Mouse (Mus musculus) liver, embryonic 12.5 days (tissue): Measurements from ENCODE around the gene Prdx2. TPM values are rescaled to one million over a fixed set of nuclear protein-coding genes. Genes with fewer than 3 reads are reported as not detected.
A peak's percentile ranks its signal among the peaks of the same experiment; 100 is the strongest.

ENCODE experiments used
- ATAC-seq: fragments of 200-750 bp; cut with Nextera tagmentation; 2 replicates; pipeline ENCODE4 v1.8.0; 2017; ENCODE audit warnings: moderate number of reproducible peaks, mild to moderate bottlenecking, moderate library complexity
- H3K27ac ChIP-seq: fragments of 300-500 bp; sonication (generic); 2 replicates; pipeline ENCODE4 v1.5.1; 2016; ENCODE audit warnings: mild to moderate bottlenecking
- H3K27me3 ChIP-seq: fragments of 300-500 bp; sonication (generic); replicated peaks from 2 replicates; pipeline ENCODE4 v1.6.1; 2016; ENCODE audit warnings: mild to moderate bottlenecking, moderate library complexity
- H3K36me3 ChIP-seq: fragments of 300-500 bp; sonication (generic); 2 replicates; pipeline ENCODE4 v1.6.1; 2016; ENCODE audit warnings: mild to moderate bottlenecking, moderate library complexity
- H3K4me1 ChIP-seq: fragments of 300-500 bp; sonication (generic); 2 replicates; pipeline ENCODE4 v1.6.1; 2016
- H3K4me2 ChIP-seq: fragments of 300-500 bp; sonication (generic); 2 replicates; pipeline ENCODE4 v1.6.1; 2016; ENCODE audit warnings: mild to moderate bottlenecking, moderate library complexity
- H3K4me3 ChIP-seq: fragments of 300-500 bp; sonication (generic); 2 replicates; pipeline ENCODE4 v1.5.1; 2016; ENCODE audit warnings: mild to moderate bottlenecking, moderate library complexity
- H3K9ac ChIP-seq: fragments of 300-500 bp; sonication (generic); 2 replicates; pipeline ENCODE4 v1.6.1; 2016; ENCODE audit warnings: mild to moderate bottlenecking, moderate library complexity
- H3K9me3 ChIP-seq: fragments of 300-500 bp; sonication (generic); replicated peaks from 2 replicates; pipeline ENCODE4 v1.6.1; 2016; ENCODE audit warnings: mild to moderate bottlenecking, moderate library complexity
- WGBS: fragments of 180-500 bp; shearing (Covaris S2); methylation state at CpG from one replicate; pipeline ENCODE4 v1.1.7; 2016; ENCODE audit not compliant: insufficient replicate concordance; 5-methylcytosine and 5-hydroxymethylcytosine counted together
- polyA plus RNA-seq: library from polyadenylated mRNA; unstranded; fragments of >200 nt; fragmentation: Nextera tagmentation; extraction: Ambion mirVana; gene quantifications from 2 replicates; pipeline ENCODE4 v1.2.1, GENCODE M21; 2016

Gene Prdx2
- polyA plus RNA-seq, 1 experiment from 2014 or later, result 1,895 TPM

DNA sequence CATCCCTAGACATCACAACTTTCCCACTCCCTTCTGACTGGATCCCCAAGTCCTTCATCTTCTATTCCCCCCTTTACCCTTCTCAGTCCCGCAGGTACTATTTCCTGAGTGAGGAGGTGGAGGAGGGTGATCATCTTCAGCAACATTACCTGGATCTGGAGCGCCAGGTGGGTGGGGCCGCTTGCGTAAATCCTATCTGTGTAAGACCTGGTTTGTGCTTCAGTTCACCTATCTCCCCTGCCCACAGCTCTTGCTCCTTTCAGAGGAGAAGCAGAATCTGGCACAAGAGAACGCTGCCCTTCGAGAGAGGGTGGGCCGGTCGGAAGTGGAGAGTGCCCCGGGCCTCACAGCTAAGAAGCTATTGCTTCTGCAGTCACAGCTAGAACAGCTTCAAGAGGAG lies 25.0 kb downstream of the Prdx2 start:
- Histone ChIP-seq H3K9ac (no peak overlapping the region), H3K9me3 (no peaks in the 10 kb centered on the region)

DNA sequence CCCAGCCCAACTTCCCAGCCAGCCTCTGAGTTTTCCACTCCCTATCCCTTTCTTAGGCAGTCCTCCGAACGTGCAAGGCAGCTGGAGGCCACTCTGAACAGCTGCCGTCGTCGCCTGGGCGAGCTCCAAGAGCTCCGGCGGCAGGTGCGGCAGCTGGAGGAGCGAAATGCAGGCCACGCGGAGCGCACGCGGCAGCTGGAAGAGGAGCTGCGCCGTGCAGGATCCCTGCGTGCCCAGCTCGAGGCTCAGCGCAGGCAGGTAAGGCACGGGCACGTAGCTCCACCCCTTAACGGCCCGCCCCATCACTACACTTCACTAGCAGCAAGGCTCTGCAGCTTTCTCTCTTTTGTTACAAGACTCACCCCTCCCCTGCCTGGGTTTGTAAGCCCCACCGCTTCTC lies 26.3 kb downstream of the Prdx2 start:
- peaks cover 13% of the 10 kb centered on the region for H3K36me3 ChIP-seq
- no peak overlapping the region for H3K4me3 ChIP-seq
- no peak overlapping the region for H3K9ac ChIP-seq
- H3K4me1 ChIP-seq, result peaks cover 31% of the 10 kb centered on the region
- ATAC-seq, result no peak
- peaks cover 17% of the 10 kb centered on the region for H3K27me3 ChIP-seq
- H3K4me2 ChIP-seq, result no peak overlapping the region
- no peaks in the 10 kb centered on the region for H3K9me3 ChIP-seq
- no peak overlapping the region for H3K27ac ChIP-seq
- 47% methylated on average over 25 of the region's 25 CpGs for WGBS

More for the DNA sequence above, 25.0 kb downstream of the Prdx2 start:
- Histone ChIP-seq H3K27me3 (peaks cover 17% of the 10 kb centered on the region), H3K27ac (no peak overlapping the region), H3K4me2 (no peak overlapping the region), H3K36me3 (peaks cover 13% of the 10 kb centered on the region), H3K4me1 (peaks cover 35% of the 10 kb centered on the region), H3K4me3 (no peak overlapping the region)
- WGBS, result 88% methylated on average over 9 of the region's 9 CpGs
- ATAC-seq, result no peak

GRCm38 (mm10) chr8:84996978-84997377 lies 27.6 kb downstream of the Prdx2 start:
- ATAC-seq, result no peak
- Histone ChIP-seq H3K9ac (no peak overlapping the region), H3K27ac (no peak overlapping the region), H3K27me3 (peaks cover 17% of the 10 kb centered on the region), H3K4me2 (no peak overlapping the region), H3K4me3 (no peak overlapping the region), H3K36me3 (peaks cover 13% of the 10 kb centered on the region), H3K4me1 (peaks cover 21% of the 10 kb centered on the region), H3K9me3 (no peaks in the 10 kb centered on the region)
- 83% methylated on average over 5 of the region's 5 CpGs for WGBS

DNA sequence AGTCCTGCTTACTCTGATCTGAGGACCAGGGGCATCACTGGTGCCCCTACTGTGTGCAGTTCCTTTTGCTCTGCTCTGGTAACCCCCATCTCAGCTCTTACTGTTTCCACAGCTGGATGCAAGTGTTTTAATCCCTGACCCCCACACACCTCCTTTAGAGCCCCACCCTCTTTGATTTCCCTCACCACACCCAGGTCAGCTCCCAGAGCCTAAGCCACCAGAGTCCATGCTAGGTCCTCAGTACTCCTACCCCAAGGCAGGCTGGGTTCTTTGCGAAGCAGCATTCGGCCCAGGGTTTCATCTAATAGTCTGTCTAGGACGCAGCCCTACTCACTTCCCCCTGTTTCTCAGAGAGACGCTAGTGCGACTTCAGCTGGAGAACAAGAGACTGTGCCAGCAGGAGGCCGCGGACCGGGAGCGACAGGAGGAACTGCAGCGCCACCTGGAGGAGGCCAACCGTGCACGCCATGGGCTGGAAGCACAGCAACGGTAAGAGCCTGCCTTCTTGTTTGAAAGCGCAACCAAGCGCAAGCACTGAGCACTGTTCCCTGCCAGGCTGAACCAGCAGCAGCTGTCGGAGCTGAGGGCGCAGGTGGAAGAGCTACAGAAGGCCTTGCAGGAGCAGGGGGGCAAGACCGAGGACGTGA lies 28.4 kb downstream of the Prdx2 start:
- peak overlapping the region; percentile 39 for H3K4me2 ChIP-seq
- H3K4me3 ChIP-seq, result no peak overlapping the region
- H3K27me3 ChIP-seq, result peaks cover 17% of the 10 kb centered on the region
- H3K9ac ChIP-seq, result no peak overlapping the region
- ATAC-seq, result peak; percentile 76
- no peaks in the 10 kb centered on the region for H3K9me3 ChIP-seq
- H3K36me3 ChIP-seq, result peaks cover 15% of the 10 kb centered on the region
- no peak overlapping the region for H3K27ac ChIP-seq
- 8% methylated on average over 19 of the region's 19 CpGs for WGBS
- H3K4me1 ChIP-seq, result peaks cover 26% of the 10 kb centered on the region

DNA sequence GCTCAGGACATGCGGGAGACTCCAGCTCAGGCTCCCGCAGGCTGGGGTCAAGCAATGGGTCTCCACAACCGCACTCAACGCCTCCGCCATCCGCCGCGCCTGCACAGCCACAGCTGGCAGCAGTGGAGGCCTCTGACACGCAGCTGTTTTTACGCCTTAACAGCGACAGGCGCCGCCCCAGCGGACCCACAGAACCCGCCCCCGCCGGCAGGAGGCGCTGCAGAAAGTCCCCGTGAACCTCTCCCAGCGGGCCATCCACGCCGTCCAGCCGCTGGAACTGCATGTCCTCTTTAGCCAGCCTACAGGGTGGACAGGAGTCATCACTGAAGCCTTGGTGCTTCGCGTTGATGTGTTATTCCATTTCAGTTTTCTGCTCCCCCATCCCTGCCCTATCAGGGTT lies 38.3 kb downstream of the Prdx2 start:
- H3K9me3 ChIP-seq, result no peaks in the 10 kb centered on the region
- H3K9ac ChIP-seq, result no peak overlapping the region
- 17% methylated on average over 25 of the region's 25 CpGs for WGBS
- no peak; the same call in 1 of the 2 replicates for ATAC-seq
- peaks cover 12% of the 10 kb centered on the region for H3K4me1 ChIP-seq
- H3K36me3 ChIP-seq, result 0 out of 2 replicates have a peak, but pooled peaks cover 2% of the 10 kb centered on the region
- H3K27ac ChIP-seq, result no peak overlapping the region
- peaks cover 68% of the 10 kb centered on the region for H3K27me3 ChIP-seq
- peak overlapping the region; percentile 10; the same call in 1 of the 2 replicates for H3K4me2 ChIP-seq
- H3K4me3 ChIP-seq, result no peak overlapping the region

DNA sequence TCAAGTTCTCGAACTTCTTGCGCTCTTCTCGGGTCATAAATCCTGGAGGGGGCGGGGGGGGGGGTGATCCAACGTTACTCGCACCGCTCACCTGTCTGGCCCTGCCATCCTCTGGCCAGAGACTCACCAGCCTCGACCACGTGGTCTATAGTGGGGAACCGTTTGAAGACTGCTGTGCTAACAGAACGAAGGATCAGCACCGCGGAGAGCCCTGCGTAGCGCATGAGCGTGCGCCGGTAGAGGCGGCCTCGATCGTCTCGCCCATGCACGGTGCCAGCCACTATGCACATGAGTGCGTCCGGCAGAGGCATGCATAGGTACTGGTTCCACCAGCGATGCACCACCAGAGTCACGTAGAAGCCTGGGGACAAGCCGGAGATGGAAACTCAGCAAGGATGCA lies 41.9 kb downstream of the Prdx2 start:
- no peak overlapping the region for H3K27ac ChIP-seq
- peaks cover 83% of the 10 kb centered on the region for H3K27me3 ChIP-seq
- no peaks in the 10 kb centered on the region for H3K36me3 ChIP-seq
- H3K4me3 ChIP-seq, result no peak overlapping the region
- peaks cover 19% of the 10 kb centered on the region for H3K4me1 ChIP-seq
- H3K4me2 ChIP-seq, result no peak overlapping the region
- no peak for ATAC-seq
- H3K9me3 ChIP-seq, result no peaks in the 10 kb centered on the region
- 12% methylated on average over 28 of the region's 28 CpGs for WGBS
- no peak overlapping the region; the same call in 1 of the 2 replicates for H3K9ac ChIP-seq

DNA sequence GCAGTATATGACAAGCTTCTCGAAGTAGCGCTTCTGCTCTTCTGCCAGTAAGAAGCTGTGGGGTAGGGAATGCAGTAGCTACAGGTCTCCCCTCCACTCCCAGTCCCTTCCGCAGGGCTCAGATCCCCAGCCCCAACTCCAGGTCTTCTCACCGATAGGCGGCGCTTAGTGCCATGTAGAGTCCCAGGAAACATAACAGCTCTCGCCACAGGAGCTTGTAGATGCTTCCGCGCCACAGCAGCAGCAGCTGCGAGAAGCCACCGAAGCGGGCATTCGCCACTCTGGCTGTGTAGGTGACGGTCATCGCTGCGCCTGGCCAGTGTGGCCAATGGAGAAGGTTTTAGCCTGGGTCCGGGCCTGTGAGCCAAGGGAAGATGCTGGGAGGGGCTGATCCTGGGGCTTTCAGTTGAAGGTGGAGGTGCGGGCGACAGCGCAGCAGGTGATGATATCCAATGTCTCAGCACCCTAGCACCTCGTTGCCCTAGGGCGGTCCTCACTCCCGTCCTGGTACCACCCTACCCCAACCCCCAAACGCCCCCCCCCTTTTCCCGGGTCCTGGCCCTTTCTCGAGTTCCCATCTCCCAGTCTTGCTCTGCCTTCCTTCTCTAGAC lies 43.9 kb downstream of the Prdx2 start:
- Histone ChIP-seq H3K9ac (peak overlapping the region; percentile 56), H3K4me3 (peak overlapping the region; percentile 38), H3K27ac (no peak overlapping the region), H3K4me1 (peaks cover 13% of the 10 kb centered on the region), H3K9me3 (no peaks in the 10 kb centered on the region), H3K36me3 (peaks cover 13% of the 10 kb centered on the region), H3K27me3 (peaks cover 66% of the 10 kb centered on the region), H3K4me2 (peak overlapping the region; percentile 70)
- WGBS, result 5% methylated on average over 25 of the region's 26 CpGs
- peak; percentile 45; the same call in 1 of the 2 replicates for ATAC-seq

- H3K36me3 ChIP-seq, result peaks cover 24% of the 10 kb centered on the region
- H3K9me3 ChIP-seq, result no peaks in the 10 kb centered on the region
- WGBS, result 53% methylated on average over 1 of the region's 2 CpGs
- ATAC-seq, result no peak
- H3K4me2 ChIP-seq, result peak within 1 kb of the TSS; percentile 70
- peaks cover 55% of the 10 kb centered on the region for H3K27me3 ChIP-seq
- H3K9ac ChIP-seq, result peak within 1 kb of the TSS; percentile 56
- H3K4me1 ChIP-seq, result peaks cover 13% of the 10 kb centered on the region
- H3K27ac ChIP-seq, result no peak within 1 kb of the TSS
- peak within 1 kb of the TSS; percentile 38 for H3K4me3 ChIP-seq
Observed at GRCm38 (mm10) chr8:85014431-85014830, 45.0 kb downstream of the Prdx2 start, which contains the start of gene Best2. Best2 (minus strand) TSS chr8:85014531.

DNA sequence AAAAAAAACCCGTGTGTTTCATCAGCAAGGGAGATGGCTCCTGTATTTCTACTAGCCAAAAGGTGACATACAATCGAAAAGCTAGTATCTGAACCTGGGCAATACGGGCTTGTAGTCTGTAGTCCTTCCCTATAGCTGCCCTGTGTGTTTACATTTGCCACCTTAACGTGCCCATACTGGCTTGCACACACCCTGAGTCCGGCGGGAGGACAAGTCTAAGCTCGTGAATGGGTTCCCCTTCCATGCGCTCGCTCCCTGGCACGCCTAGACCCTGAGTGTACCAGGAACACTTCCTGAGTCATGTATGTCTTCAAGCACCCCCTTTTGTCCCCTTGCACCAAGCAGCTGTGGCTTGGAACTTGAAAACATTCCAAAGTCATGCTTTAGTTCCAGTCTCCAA lies 47.3 kb downstream of the Prdx2 start:
- Histone ChIP-seq H3K4me1 (peaks cover 9% of the 10 kb centered on the region), H3K4me3 (no peak overlapping the region), H3K36me3 (peaks cover 47% of the 10 kb centered on the region), H3K9ac (no peak overlapping the region), H3K27me3 (peaks cover 34% of the 10 kb centered on the region), H3K9me3 (no peaks in the 10 kb centered on the region), H3K4me2 (no peak overlapping the region), H3K27ac (no peak overlapping the region)
- 64% methylated on average over 10 of the region's 10 CpGs for WGBS
- no peak for ATAC-seq

- ATAC-seq, result no peak
- WGBS, result 69% methylated on average over 5 of the region's 5 CpGs
- peaks cover 29% of the 10 kb centered on the region for H3K27me3 ChIP-seq
- no peak overlapping the region for H3K27ac ChIP-seq
- H3K36me3 ChIP-seq, result peaks cover 52% of the 10 kb centered on the region
- no peaks in the 10 kb centered on the region for H3K9me3 ChIP-seq
- H3K4me2 ChIP-seq, result no peak overlapping the region
- peaks cover 9% of the 10 kb centered on the region for H3K4me1 ChIP-seq
- H3K9ac ChIP-seq, result no peak overlapping the region
- no peak overlapping the region for H3K4me3 ChIP-seq
Observed at GRCm38 (mm10) chr8:85017209-85017608, 47.8 kb downstream of the Prdx2 start.

DNA sequence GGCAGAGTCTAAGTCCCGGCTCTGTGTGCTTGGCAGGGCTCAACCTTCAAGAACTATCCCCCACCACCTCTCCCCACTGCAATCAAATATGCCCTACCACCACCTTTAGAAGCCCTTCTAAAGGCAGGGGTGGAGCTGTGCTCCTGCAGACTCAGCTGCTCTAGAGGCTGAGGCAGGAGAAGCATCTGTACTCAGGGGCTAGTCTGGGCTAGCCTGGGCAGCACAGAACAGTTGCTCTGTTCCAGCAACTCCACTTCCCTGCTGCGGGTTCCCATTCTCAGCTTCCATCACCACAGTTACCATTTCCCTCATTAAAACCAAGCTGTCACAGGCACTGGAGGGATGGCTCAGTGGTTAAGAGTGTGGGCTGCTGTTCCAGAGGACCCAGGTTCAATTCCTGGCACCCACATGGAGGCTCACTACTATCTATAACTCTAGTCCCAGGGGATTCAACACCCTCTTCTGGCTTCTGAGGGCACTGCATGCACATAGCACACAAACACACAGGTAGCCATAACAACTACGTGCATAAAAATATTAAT lies 52.2 kb downstream of the Prdx2 start:
- Histone ChIP-seq H3K4me3 (no peak overlapping the region), H3K4me2 (no peak overlapping the region), H3K27ac (no peak overlapping the region), H3K4me1 (peaks cover 25% of the 10 kb centered on the region), H3K27me3 (no peaks in the 10 kb centered on the region), H3K36me3 (peaks cover 71% of the 10 kb centered on the region), H3K9me3 (no peaks in the 10 kb centered on the region), H3K9ac (no peak overlapping the region)
- WGBS, result 84% methylated on average over 3 of the region's 3 CpGs
- no peak for ATAC-seq

GRCm38 (mm10) chr8:85023846-85024245 lies 54.5 kb downstream of the Prdx2 start:
- no peak for ATAC-seq
- WGBS, result 88% methylated on average over 3 of the region's 3 CpGs
- no peak overlapping the region for H3K27ac ChIP-seq
- peak overlapping the region; percentile 100 for H3K4me3 ChIP-seq
- peak overlapping the region; percentile 82 for H3K9ac ChIP-seq
- no peaks in the 10 kb centered on the region for H3K9me3 ChIP-seq
- H3K4me2 ChIP-seq, result peak overlapping the region; percentile 96
- peaks cover 36% of the 10 kb centered on the region for H3K4me1 ChIP-seq
- H3K36me3 ChIP-seq, result peaks cover 60% of the 10 kb centered on the region
- H3K27me3 ChIP-seq, result no peaks in the 10 kb centered on the region
